Comparison of ENCODE assay signal across 16 mouse cellular contexts in the genomic region with DNA sequence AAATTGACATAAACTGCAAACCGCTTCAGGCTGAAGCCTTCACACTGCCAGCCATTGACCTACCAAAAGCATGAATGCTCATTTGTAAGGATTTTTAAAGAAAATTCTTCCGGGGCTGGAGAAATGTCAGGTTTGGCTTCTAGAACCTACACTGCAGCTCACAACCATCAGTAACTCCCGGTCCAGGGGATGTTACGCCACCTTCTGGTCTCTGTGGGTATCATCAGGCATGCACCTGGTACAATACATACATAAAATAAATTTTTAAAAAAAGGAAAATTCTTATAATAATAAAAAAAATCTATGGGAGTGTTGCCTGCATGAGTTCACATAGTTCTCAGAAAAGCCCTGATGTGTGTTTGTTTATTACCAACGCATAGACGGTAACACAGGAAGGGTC. TPM values are rescaled to one million over a fixed set of nuclear protein-coding genes. Genes with fewer than 3 reads are reported as not detected.
DNase-seq lines count a peak whose midpoint lies in the region; ATAC-seq and TF ChIP-seq lines count a peak whose summit lies in the region.
"Had no signal": no experiment of that assay in that cellular context is flagged by ENCODE, and none has a peak within 500 bp of the region (broad histone marks: within the 10 kb centered on the region; RNA-seq: fewer than 3 reads in every experiment).

No protein-coding gene starts in this region.

- no peak for TF ChIP-seq POLR2A in heart, adult 2 months (IDR thresholded peaks at IDR 0.05; ENCODE audit: insufficient read depth, low read depth, low read length)
- TF ChIP-seq POLR2A in ES-Bruce4 (IDR thresholded peaks at IDR 0.05; ENCODE audit: insufficient read depth, low read length), result no peak
- no peak for TF ChIP-seq POLR2A in cortical plate, adult 2 months (IDR thresholded peaks at IDR 0.05; ENCODE audit: extremely low read depth, insufficient read depth, low read length)

- TF ChIP-seq CTCF in heart, adult 2 months (IDR thresholded peaks at IDR 0.05), result peak; percentile 56
- TF ChIP-seq CTCF in liver, postnatal 0 days (IDR thresholded peaks at IDR 0.05; ENCODE audit: low read depth), result peak; percentile 41
- peak; percentile 43 for TF ChIP-seq CTCF in ES-Bruce4 (IDR thresholded peaks at IDR 0.05; ENCODE audit: low read depth, low read length)
- TF ChIP-seq CTCF in cortical plate, adult 2 months (IDR thresholded peaks at IDR 0.05; ENCODE audit: extremely low read depth, insufficient read depth, low read length), result peak; percentile 28; the same call in 1 of the 2 replicates

- no peak overlapping the region for H3K9ac ChIP-seq in heart, adult 2 months (ENCODE audit: low read depth, low read length)
- H3K9ac ChIP-seq in liver, postnatal 0 days (replicated peaks), result no peak overlapping the region
- H3K9ac ChIP-seq in liver, embryonic 11.5 days (ENCODE audit: low read depth, low read length), result no peak overlapping the region
- H3K9ac ChIP-seq in ES-Bruce4 (ENCODE audit: low read depth, poor library complexity, severe bottlenecking), result no peak overlapping the region
- H3K9ac ChIP-seq in hindbrain, embryonic 16.5 days (ENCODE audit: low read depth, low read length), result no peak overlapping the region
- H3K9ac ChIP-seq: forebrain, embryonic 13.5 days; liver, embryonic 13.5 days; midbrain, embryonic 15.5 days had no signal

- H3K9me3 ChIP-seq in liver, postnatal 0 days (ENCODE audit: low read length), result no peaks in the 10 kb centered on the region
- H3K9me3 ChIP-seq in liver, embryonic 11.5 days (ENCODE audit: control insufficient read depth, low read length), result no peaks in the 10 kb centered on the region
- H3K9me3 ChIP-seq in ES-Bruce4 (replicated peaks; ENCODE audit: control insufficient read depth, insufficient read depth, low read length, poor library complexity, severe bottlenecking), result no peaks in the 10 kb centered on the region
- no peaks in the 10 kb centered on the region for H3K9me3 ChIP-seq in hindbrain, embryonic 16.5 days (ENCODE audit: control insufficient read depth, low read length)
- H3K9me3 ChIP-seq: forebrain, embryonic 13.5 days; liver, embryonic 13.5 days; midbrain, embryonic 15.5 days had no signal

- no peak for TF ChIP-seq EP300 in heart, adult 2 months (IDR thresholded peaks at IDR 0.05; ENCODE audit: insufficient read depth, low read depth, low read length)
- no peak for TF ChIP-seq EP300 in liver, postnatal 0 days (IDR thresholded peaks at IDR 0.05; ENCODE audit: low read depth)
- no peak for TF ChIP-seq EP300 in ES-Bruce4 (IDR thresholded peaks at IDR 0.05; ENCODE audit: insufficient read depth, low read depth, low read length)

- 89% methylated on average over 6 of the region's 6 CpGs for WGBS in heart, adult 2 months
- 80% methylated on average over 6 of the region's 6 CpGs for WGBS in liver, postnatal 0 days (ENCODE audit: insufficient replicate concordance)
- 81% methylated on average over 6 of the region's 6 CpGs for WGBS in liver, embryonic 11.5 days
- WGBS in hindbrain, embryonic 16.5 days, result 89% methylated on average over 6 of the region's 6 CpGs

- H3K4me1 ChIP-seq in heart, adult 2 months (ENCODE audit: control insufficient read depth, insufficient read depth, low read length), result peaks cover 3% of the 10 kb centered on the region
- H3K4me1 ChIP-seq in liver, postnatal 0 days (ENCODE audit: insufficient read depth), result no peaks in the 10 kb centered on the region
- H3K4me1 ChIP-seq in liver, embryonic 11.5 days (replicated peaks; ENCODE audit: control insufficient read depth, insufficient read depth, low read length), result no peaks in the 10 kb centered on the region
- no peaks in the 10 kb centered on the region for H3K4me1 ChIP-seq in ES-Bruce4 (ENCODE audit: control insufficient read depth, insufficient read depth, low read length)
- H3K4me1 ChIP-seq in cortical plate, adult 2 months (ENCODE audit: control insufficient read depth, insufficient read depth, low read length), result peaks cover 5% of the 10 kb centered on the region; the same call in 1 of the 2 replicates
- H3K4me1 ChIP-seq in hindbrain, embryonic 16.5 days (ENCODE audit: control insufficient read depth, insufficient read depth, low read depth, low read length), result no peaks in the 10 kb centered on the region
- H3K4me1 ChIP-seq: forebrain, embryonic 13.5 days; liver, embryonic 13.5 days; midbrain, embryonic 15.5 days had no signal

- no peaks in the 10 kb centered on the region for H3K36me3 ChIP-seq in heart, adult 2 months (ENCODE audit: control insufficient read depth, insufficient read depth, low read length)
- H3K36me3 ChIP-seq in liver, postnatal 0 days (replicated peaks; ENCODE audit: insufficient read depth, low read length), result no peaks in the 10 kb centered on the region
- H3K36me3 ChIP-seq in liver, embryonic 11.5 days (ENCODE audit: control insufficient read depth, insufficient read depth, low read length), result no peaks in the 10 kb centered on the region
- H3K36me3 ChIP-seq in ES-Bruce4 (ENCODE audit: control insufficient read depth, insufficient read depth, low read length, poor library complexity, severe bottlenecking), result no peaks in the 10 kb centered on the region
- no peaks in the 10 kb centered on the region for H3K36me3 ChIP-seq in hindbrain, embryonic 16.5 days (ENCODE audit: control insufficient read depth, insufficient read depth, low read length)
- H3K36me3 ChIP-seq: liver, embryonic 13.5 days; midbrain, embryonic 15.5 days had no signal

- intact Hi-C loops in heart, adult 2 months (cut with DNase I), result no loop called here
- intact Hi-C loops in heart, postnatal 36 days (cut with DNase I), result no loop called here

- H3K27me3 ChIP-seq in heart, adult 2 months (ENCODE audit: control insufficient read depth, insufficient read depth, low read length), result no peaks in the 10 kb centered on the region
- no peaks in the 10 kb centered on the region for H3K27me3 ChIP-seq in liver, postnatal 0 days (ENCODE audit: insufficient read depth, low read length)
- H3K27me3 ChIP-seq in liver, embryonic 11.5 days (replicated peaks; ENCODE audit: control insufficient read depth, insufficient read depth, low read length), result no peaks in the 10 kb centered on the region
- H3K27me3 ChIP-seq in ES-Bruce4 (ENCODE audit: control insufficient read depth, insufficient read depth, low read length, poor library complexity, severe bottlenecking), result no peaks in the 10 kb centered on the region
- H3K27me3 ChIP-seq in hindbrain, embryonic 16.5 days (replicated peaks; ENCODE audit: control insufficient read depth, insufficient read depth, low read length), result no peaks in the 10 kb centered on the region
- H3K27me3 ChIP-seq: forebrain, embryonic 13.5 days; liver, embryonic 13.5 days; midbrain, embryonic 15.5 days had no signal

- H3K4me2 ChIP-seq in liver, postnatal 0 days (ENCODE audit: low read depth, low read length), result no peak overlapping the region
- H3K4me2 ChIP-seq in liver, embryonic 11.5 days, result no peak overlapping the region
- no peak overlapping the region for H3K4me2 ChIP-seq in hindbrain, embryonic 16.5 days (ENCODE audit: low read length)
- H3K4me2 ChIP-seq: forebrain, embryonic 13.5 days; liver, embryonic 13.5 days; midbrain, embryonic 15.5 days had no signal

- H3K79me2 ChIP-seq in heart, adult 2 months (replicated peaks; ENCODE audit: control insufficient read depth, insufficient read depth, low read length), result no peaks in the 10 kb centered on the region

- no peak overlapping the region for H3K27ac ChIP-seq in heart, adult 2 months
- no peak overlapping the region for H3K27ac ChIP-seq in liver, postnatal 0 days (ENCODE audit: low read depth)
- H3K27ac ChIP-seq in liver, embryonic 11.5 days (ENCODE audit: low read depth, low read length), result no peak overlapping the region
- H3K27ac ChIP-seq in ES-Bruce4 (ENCODE audit: insufficient read depth, low read length), result no peak overlapping the region
- no peak overlapping the region for H3K27ac ChIP-seq in cortical plate, adult 2 months (ENCODE audit: insufficient read depth, low read length)
- H3K27ac ChIP-seq in hindbrain, embryonic 16.5 days (ENCODE audit: low read depth, low read length), result no peak overlapping the region
- H3K27ac ChIP-seq: forebrain, embryonic 13.5 days; liver, embryonic 13.5 days; midbrain, embryonic 15.5 days had no signal

- H3K4me3 ChIP-seq in heart, adult 2 months, result no peak overlapping the region
- H3K4me3 ChIP-seq in liver, postnatal 0 days (ENCODE audit: low read depth, low read length), result no peak overlapping the region
- no peak overlapping the region for H3K4me3 ChIP-seq in liver, embryonic 11.5 days (ENCODE audit: low read depth, low read length)
- no peak overlapping the region for H3K4me3 ChIP-seq in ES-Bruce4 (ENCODE audit: low read depth, low read length)
- no peak overlapping the region for H3K4me3 ChIP-seq in cortical plate, adult 2 months (ENCODE audit: insufficient read depth, low read length)
- no peak overlapping the region for H3K4me3 ChIP-seq in hindbrain, embryonic 16.5 days (ENCODE audit: low read length)
- H3K4me3 ChIP-seq: forebrain, embryonic 13.5 days; liver, embryonic 13.5 days; midbrain, embryonic 15.5 days had no signal

- DNase-seq in heart, adult 2 months, result no peak
- no peak for DNase-seq in heart, postnatal 36 days
- no peak for DNase-seq in liver, postnatal 0 days
- DNase-seq in liver, embryonic 11.5 days (ENCODE audit: low spot score), result no peak
- no peak for DNase-seq in spleen, adult 18-20 months
- DNase-seq: cerebellum, adult 2 months; heart, adult 18-20 months; heart, postnatal 10 days; kidney, postnatal 10 days; liver, embryonic 13.5 days; thymus, adult 18-20 months had no signal

- no peak for ATAC-seq in liver, postnatal 0 days
- no peak for ATAC-seq in liver, embryonic 11.5 days (replicated peaks; ENCODE audit: low FRiP score)
- no peak for ATAC-seq in hindbrain, embryonic 16.5 days
- ATAC-seq: forebrain, embryonic 13.5 days; midbrain, embryonic 15.5 days had no signal

RNA-seq across cellular contexts. Expression of a gene that starts 42.7 kb away (rescaled TPM):
- total RNA-seq in heart, adult 2 months (2021), result 100 to 1,000 TPM; 117 to 153 TPM
- 43.8 and 55.9 TPM in 2 replicates for polyA plus RNA-seq in heart, adult 2 months (2012; rRNA removed)
- 100 to 1,000 TPM; 134 to 136 TPM for total RNA-seq in heart, postnatal 36 days (2021)
- 2.0 and 3.2 TPM in 2 replicates for polyA plus RNA-seq in liver, postnatal 0 days (2015; fragmentation: Nextera tagmentation; extraction: Ambion mirVana)
- 3.5 and 5.5 TPM in 2 replicates for polyA plus RNA-seq in liver, embryonic 11.5 days (2014; fragmentation: Nextera tagmentation; extraction: Ambion mirVana)
- 28.4 and 35.3 TPM in 2 replicates for polyA plus RNA-seq in ES-Bruce4 (2011; ENCODE audit: insufficient read depth, insufficient read length, low read depth, missing spikeins)
- 78.6 and 79.3 TPM in 2 replicates for polyA plus RNA-seq in cortical plate, adult 2 months (2012; rRNA removed)
- 43.4 and 50.7 TPM in 2 replicates for polyA plus RNA-seq in hindbrain, embryonic 16.5 days (2015; fragmentation: Nextera tagmentation; extraction: Ambion mirVana)
